Comparison of ENCODE assay signal across 8 mouse cellular contexts in the genomic region with DNA sequence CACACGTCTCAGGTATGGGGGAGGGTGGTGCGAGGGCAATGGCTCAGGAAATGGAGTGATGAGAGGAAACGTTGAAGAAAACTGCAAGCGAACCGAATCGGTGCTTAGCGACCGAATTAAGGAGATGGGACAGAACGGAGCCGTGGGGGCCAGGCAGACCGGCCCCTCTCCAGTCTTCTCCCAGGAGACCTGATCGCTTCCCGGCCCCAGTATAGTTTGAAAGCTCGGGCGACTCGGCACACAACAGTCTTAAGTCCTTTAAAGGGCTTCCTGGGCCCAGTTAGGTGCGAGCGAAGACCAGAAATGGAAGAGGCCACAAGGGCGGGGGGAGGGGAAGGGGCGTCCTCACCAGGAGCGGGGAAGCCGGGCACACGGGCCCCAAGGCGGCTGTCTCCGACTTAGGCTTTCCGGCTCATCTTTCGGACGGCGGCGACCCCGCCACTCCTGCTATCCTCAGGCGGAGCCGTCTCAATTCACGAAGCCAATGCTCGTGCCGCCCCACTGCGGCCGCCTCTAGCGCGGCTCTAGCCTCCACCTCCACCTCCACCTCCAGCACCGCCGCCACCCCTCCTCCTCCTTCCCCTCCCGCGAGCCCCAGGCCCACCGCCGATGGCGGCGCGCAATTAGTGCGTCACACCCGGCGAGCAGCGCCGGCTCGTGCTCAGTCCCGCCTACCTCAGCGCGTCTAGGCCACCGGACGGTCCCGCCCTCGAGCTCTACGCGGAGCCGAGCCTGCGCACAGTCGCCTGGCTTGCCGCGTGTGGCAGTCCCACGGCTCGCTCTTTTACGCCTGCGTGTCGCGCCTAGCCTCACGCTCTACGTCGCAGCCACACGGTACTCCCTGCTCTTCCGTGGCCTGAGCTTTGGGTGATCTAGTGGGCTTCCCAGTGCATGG. TPM values are rescaled to one million over a fixed set of nuclear protein-coding genes. Genes with fewer than 3 reads are reported as not detected.
DNase-seq lines count a peak whose midpoint lies in the region; ATAC-seq and TF ChIP-seq lines count a peak whose summit lies in the region.

A gene (minus strand): TSS at position 771 of the 895 bp plus-strand sequence.

- peaks cover 85% of the 10 kb centered on the region for H3K4me1 ChIP-seq in E14TG2a.4 (replicated peaks; ENCODE audit: low read depth, low read length)
- peaks cover 46% of the 10 kb centered on the region for H3K4me1 ChIP-seq in forebrain, embryonic 13.5 days
- peaks cover 34% of the 10 kb centered on the region for H3K4me1 ChIP-seq in liver, postnatal 0 days (ENCODE audit: insufficient read depth)
- peaks cover 14% of the 10 kb centered on the region for H3K4me1 ChIP-seq in neural tube, embryonic 14.5 days (ENCODE audit: control insufficient read depth, insufficient read depth, low read length)

- ATAC-seq in forebrain, embryonic 13.5 days: peak; percentile 97
- ATAC-seq in liver, postnatal 0 days: peak; percentile 96
- peak; percentile 97 for ATAC-seq in neural tube, embryonic 14.5 days (ENCODE audit: low read depth)

- H3K27me3 ChIP-seq in E14TG2a.4 (ENCODE audit: insufficient read depth, low read length): no peaks in the 10 kb centered on the region
- H3K27me3 ChIP-seq in forebrain, embryonic 13.5 days: no peaks in the 10 kb centered on the region
- no peaks in the 10 kb centered on the region for H3K27me3 ChIP-seq in liver, postnatal 0 days (ENCODE audit: insufficient read depth, low read length)
- H3K27me3 ChIP-seq in neural tube, embryonic 14.5 days (ENCODE audit: control insufficient read depth, insufficient read depth, low read length): no peaks in the 10 kb centered on the region

- no peak for TF ChIP-seq EP300 in liver, postnatal 0 days (IDR thresholded peaks at IDR 0.05; ENCODE audit: low read depth)

- H3K4me2 ChIP-seq in forebrain, embryonic 13.5 days: peak within 1 kb of the TSS; percentile 97
- H3K4me2 ChIP-seq in liver, postnatal 0 days (ENCODE audit: low read depth, low read length): peak within 1 kb of the TSS; percentile 99
- H3K4me2 ChIP-seq in neural tube, embryonic 14.5 days (ENCODE audit: low read depth, low read length): peak within 1 kb of the TSS; percentile 97

- H3K36me3 ChIP-seq in E14TG2a.4 (ENCODE audit: insufficient read depth, low read length): peaks cover 56% of the 10 kb centered on the region
- peaks cover 39% of the 10 kb centered on the region for H3K36me3 ChIP-seq in forebrain, embryonic 13.5 days (ENCODE audit: poor library complexity, severe bottlenecking)
- peaks cover 15% of the 10 kb centered on the region for H3K36me3 ChIP-seq in liver, postnatal 0 days (replicated peaks; ENCODE audit: insufficient read depth, low read length)
- H3K36me3 ChIP-seq in neural tube, embryonic 14.5 days (ENCODE audit: control insufficient read depth, insufficient read depth, low read length): peaks cover 20% of the 10 kb centered on the region

- intact Hi-C loops in heart, postnatal 10 days (cut with DNase I): loop anchor here (1.0 kb wide), 2 partner anchors 34 to 196 kb away; no protein-coding TSS in a partner anchor

- peak; percentile 90 for DNase-seq in c-Kit-positive CD71-positive TER-119-positive erythroid progenitor cells, embryonic 14.5 days (ENCODE audit: low spot score)
- peak; percentile 97 for DNase-seq in heart, postnatal 10 days
- peak; percentile 80 for DNase-seq in large intestine, adult 2 months (ENCODE audit: low read depth, low spot score)
- DNase-seq in liver, postnatal 0 days: peak; percentile 96
- DNase-seq in testis, postnatal 10 days (ENCODE audit: low spot score): peak; percentile 98

- H3K9ac ChIP-seq in forebrain, embryonic 13.5 days: peak within 1 kb of the TSS; percentile 88
- peak within 1 kb of the TSS; percentile 88 for H3K9ac ChIP-seq in liver, postnatal 0 days (replicated peaks)
- H3K9ac ChIP-seq in neural tube, embryonic 14.5 days (replicated peaks; ENCODE audit: low read depth, low read length): peak within 1 kb of the TSS; percentile 72

- under 1% methylated on average over 79 of the region's 80 CpGs for WGBS in forebrain, embryonic 13.5 days
- WGBS in large intestine, adult 2 months: under 1% methylated on average over 80 of the region's 80 CpGs
- under 1% methylated on average over 72 of the region's 80 CpGs for WGBS in liver, postnatal 0 days (ENCODE audit: insufficient replicate concordance)
- under 1% methylated on average over 76 of the region's 80 CpGs for WGBS in neural tube, embryonic 14.5 days

- no peak for TF ChIP-seq CTCF in E14TG2a.4 (conservative IDR thresholded peaks at IDR 0.05; ENCODE audit: low read length)
- TF ChIP-seq CTCF in liver, postnatal 0 days (IDR thresholded peaks at IDR 0.05; ENCODE audit: low read depth): 0 out of 2 replicates have a peak, but pooled peaks have one; percentile 1

- peak within 1 kb of the TSS; percentile 95 for H3K4me3 ChIP-seq in E14TG2a.4 (replicated peaks; ENCODE audit: low read length)
- peak within 1 kb of the TSS; percentile 78 for H3K4me3 ChIP-seq in forebrain, embryonic 13.5 days
- H3K4me3 ChIP-seq in liver, postnatal 0 days (ENCODE audit: low read depth, low read length): peak within 1 kb of the TSS; percentile 92
- peak within 1 kb of the TSS; percentile 81 for H3K4me3 ChIP-seq in neural tube, embryonic 14.5 days (ENCODE audit: low read depth, low read length)

- no peaks in the 10 kb centered on the region for H3K9me3 ChIP-seq in E14TG2a.4 (ENCODE audit: low read length)
- H3K9me3 ChIP-seq in forebrain, embryonic 13.5 days (replicated peaks): no peaks in the 10 kb centered on the region
- H3K9me3 ChIP-seq in liver, postnatal 0 days (ENCODE audit: low read length): no peaks in the 10 kb centered on the region
- no peaks in the 10 kb centered on the region for H3K9me3 ChIP-seq in neural tube, embryonic 14.5 days (ENCODE audit: control insufficient read depth, low read length)

- peak within 1 kb of the TSS; percentile 96 for H3K27ac ChIP-seq in forebrain, embryonic 13.5 days
- H3K27ac ChIP-seq in liver, postnatal 0 days (ENCODE audit: low read depth): peak within 1 kb of the TSS; percentile 91
- H3K27ac ChIP-seq in neural tube, embryonic 14.5 days (ENCODE audit: low read depth, low read length): peak within 1 kb of the TSS; percentile 93

RNA-seq across cellular contexts. Expression of the gene that starts here (rescaled TPM):
- polyA plus RNA-seq in forebrain, embryonic 13.5 days (2015; fragmentation: Nextera tagmentation; extraction: Ambion mirVana): 93.7 and 99.6 TPM in 2 replicates
- total RNA-seq in heart, postnatal 10 days (2021): 10 to 100 TPM; 48.9 to 49.6 TPM
- polyA plus RNA-seq in large intestine, adult 2 months (2012; rRNA removed): 43.4 and 55.1 TPM in 2 replicates
- 14.5 and 15.2 TPM in 2 replicates for polyA plus RNA-seq in liver, postnatal 0 days (2015; fragmentation: Nextera tagmentation; extraction: Ambion mirVana)
- 104 and 116 TPM in 2 replicates for polyA plus RNA-seq in neural tube, embryonic 14.5 days (2014; fragmentation: Nextera tagmentation; extraction: Ambion mirVana)

Comparison
In these comparisons a context has a peak if more than half of its experiments do, and no peak if none do; other contexts are left out.
1. Peak in every context shown above with its lines: DNase-seq, ATAC-seq, H3K4me3 ChIP-seq and H3K27ac ChIP-seq.